Mouse (Mus musculus) ES-Bruce4 (cell line): ENCODE measurements at regions not wholly inside any gene's neighbourhood (a gene's known extent, or its start where the extent isn't known, plus 50 kb on each side); places are given as distances from the start of the nearest gene placed in this dataset.

Experiments
- H3K27ac ChIP-seq: 2 replicates; pipeline ENCODE4 v1.5.1; 2012; ENCODE audit warnings: low read length, inconsistent platforms; ENCODE audit not compliant: insufficient read depth
- H3K27me3 ChIP-seq: 2 replicates; pipeline ENCODE4 v1.6.1; 2012; ENCODE audit warnings: mild to moderate bottlenecking, low read length, inconsistent platforms; ENCODE audit not compliant: control insufficient read depth, poor library complexity, insufficient read depth, severe bottlenecking
- H3K36me3 ChIP-seq: 2 replicates; pipeline ENCODE4 v1.6.1; 2012; ENCODE audit warnings: inconsistent platforms, mild to moderate bottlenecking, low read length, moderate library complexity; ENCODE audit not compliant: control insufficient read depth, poor library complexity, insufficient read depth, severe bottlenecking
- H3K4me1 ChIP-seq: one replicate; pipeline ENCODE4 v1.8.1; 2011; ENCODE audit warnings: low read length; ENCODE audit not compliant: control insufficient read depth, insufficient read depth
- H3K4me3 ChIP-seq: 2 replicates; pipeline ENCODE4 v1.5.1; 2011; ENCODE audit warnings: low read depth, mild to moderate bottlenecking, low read length
- H3K9ac ChIP-seq: 2 replicates; pipeline ENCODE4 v1.6.1; 2012; ENCODE audit warnings: low read depth, mild to moderate bottlenecking, inconsistent platforms; ENCODE audit not compliant: poor library complexity, severe bottlenecking
- H3K9me3 ChIP-seq: replicated peaks from 2 replicates; pipeline ENCODE4 v1.6.1; 2012; ENCODE audit warnings: mild to moderate bottlenecking, low read length, inconsistent platforms; ENCODE audit not compliant: control insufficient read depth, poor library complexity, insufficient read depth, severe bottlenecking
- CTCF ChIP-seq: IDR thresholded peaks from one replicate; pipeline ENCODE4 v1.8.1; 2011; ENCODE audit warnings: low read depth, low read length
- EP300 ChIP-seq: IDR thresholded peaks from 2 replicates; pipeline ENCODE4 v1.6.1; 2011; ENCODE audit warnings: low read depth, low read length; ENCODE audit not compliant: insufficient read depth
- POLR2A ChIP-seq: IDR thresholded peaks from one replicate; pipeline ENCODE4 v1.8.1; 2011; ENCODE audit warnings: low read length; ENCODE audit not compliant: insufficient read depth

DNA sequence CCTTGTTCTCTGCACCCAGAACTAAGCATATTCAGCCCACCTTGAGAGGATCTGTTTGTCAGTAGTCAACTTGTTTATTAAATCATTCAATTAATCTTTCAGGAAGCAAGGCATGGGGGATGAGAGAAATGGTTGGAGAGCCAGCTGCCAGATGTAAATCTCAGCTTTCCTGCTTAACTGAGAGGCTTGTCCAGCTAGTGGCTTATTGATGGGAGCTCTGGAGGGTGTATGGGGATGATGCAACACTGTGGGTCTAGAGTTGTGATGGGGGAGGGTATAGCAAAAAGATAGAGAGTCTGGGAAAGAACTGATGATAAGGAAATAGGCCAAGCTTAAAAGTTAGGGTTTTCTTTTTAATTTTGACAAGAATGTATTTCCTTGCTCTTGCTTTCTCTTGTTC lies 2163.3 kb downstream of the 9330182O14Rik start:
- Histone ChIP-seq H3K27me3 (no peaks in the 10 kb centered on the region), H3K9ac (no peak overlapping the region), H3K27ac (no peak overlapping the region), H3K9me3 (no peaks in the 10 kb centered on the region), H3K4me3 (no peak overlapping the region), H3K36me3 (no peaks in the 10 kb centered on the region), H3K4me1 (no peaks in the 10 kb centered on the region)
- no peak for TF ChIP-seq POLR2A

- no peaks in the 10 kb centered on the region for H3K27me3 ChIP-seq
- no peak overlapping the region for H3K27ac ChIP-seq
- no peak overlapping the region for H3K9ac ChIP-seq
- no peaks in the 10 kb centered on the region for H3K9me3 ChIP-seq
- TF ChIP-seq CTCF (no peak), POLR2A (no peak), EP300 (no peak)
- H3K4me3 ChIP-seq = no peak overlapping the region
- no peaks in the 10 kb centered on the region for H3K36me3 ChIP-seq
- H3K4me1 ChIP-seq = no peaks in the 10 kb centered on the region
Measured at GRCm38 (mm10) chr15:42301956-42302355, 2167.8 kb downstream of the 9330182O14Rik start.

- Histone ChIP-seq H3K27ac (no peak overlapping the region), H3K27me3 (no peaks in the 10 kb centered on the region), H3K4me3 (no peak overlapping the region), H3K9ac (no peak overlapping the region), H3K4me1 (no peaks in the 10 kb centered on the region), H3K9me3 (no peaks in the 10 kb centered on the region), H3K36me3 (no peaks in the 10 kb centered on the region)
- TF ChIP-seq POLR2A = no peak
- no peak for TF ChIP-seq CTCF
- no peak for TF ChIP-seq EP300
Measured at GRCm38 (mm10) chr15:42304097-42304496, 2169.9 kb downstream of the 9330182O14Rik start.

GRCm38 (mm10) chr15:42309586-42309985 lies 2175.4 kb downstream of the 9330182O14Rik start:
- no peak overlapping the region for H3K9ac ChIP-seq
- H3K4me3 ChIP-seq = no peak overlapping the region
- TF ChIP-seq POLR2A (no peak), EP300 (no peak), CTCF (no peak)
- H3K27me3 ChIP-seq = no peaks in the 10 kb centered on the region
- H3K4me1 ChIP-seq = no peaks in the 10 kb centered on the region
- no peaks in the 10 kb centered on the region for H3K9me3 ChIP-seq
- H3K36me3 ChIP-seq = no peaks in the 10 kb centered on the region
- H3K27ac ChIP-seq = no peak overlapping the region

DNA sequence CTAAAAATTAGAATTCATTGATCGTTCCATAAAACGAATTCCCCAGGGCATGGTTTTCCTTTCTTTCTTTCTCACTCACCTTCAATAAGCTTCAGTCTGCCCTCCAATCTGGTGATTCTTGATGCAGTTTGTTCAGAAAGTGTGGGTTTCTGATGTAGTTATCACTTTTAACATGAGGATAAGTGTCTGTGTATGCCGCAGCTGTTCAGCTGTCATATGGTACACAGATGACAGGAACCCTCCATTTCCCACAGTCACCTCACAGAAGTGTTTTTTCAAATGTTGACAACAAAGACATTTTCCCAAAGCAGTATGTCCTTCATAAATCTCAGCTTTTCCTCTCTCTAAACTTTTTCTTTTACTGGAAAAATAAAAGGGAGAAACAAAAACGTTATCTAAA lies 2177.0 kb downstream of the 9330182O14Rik start:
- no peak overlapping the region for H3K27ac ChIP-seq
- H3K4me1 ChIP-seq = no peaks in the 10 kb centered on the region
- TF ChIP-seq POLR2A = no peak
- H3K36me3 ChIP-seq = no peaks in the 10 kb centered on the region
- no peak overlapping the region for H3K9ac ChIP-seq
- H3K9me3 ChIP-seq = no peaks in the 10 kb centered on the region
- H3K27me3 ChIP-seq = no peaks in the 10 kb centered on the region
- no peak overlapping the region for H3K4me3 ChIP-seq

DNA sequence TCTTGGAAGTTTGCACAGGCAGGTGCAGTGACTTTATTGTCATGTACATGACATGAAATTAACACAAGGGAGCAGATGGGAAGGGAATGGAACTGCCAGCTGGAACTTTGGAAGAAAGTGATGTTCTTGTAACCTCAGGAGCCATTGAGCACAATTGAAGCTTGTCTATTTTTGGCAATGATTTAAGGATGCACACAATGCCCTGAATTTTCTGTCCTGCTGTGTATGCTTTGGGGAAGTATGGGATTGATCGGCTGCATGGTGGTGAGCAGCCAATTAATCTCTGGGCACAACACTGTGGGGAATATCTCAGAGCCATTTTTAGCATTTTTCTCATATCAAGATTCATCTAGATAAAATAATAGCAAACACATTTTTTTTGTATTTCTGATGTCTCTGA lies 2186.2 kb downstream of the 9330182O14Rik start:
- Histone ChIP-seq H3K9ac (no peak overlapping the region), H3K4me3 (no peak overlapping the region), H3K4me1 (no peaks in the 10 kb centered on the region), H3K36me3 (no peaks in the 10 kb centered on the region), H3K27me3 (no peaks in the 10 kb centered on the region), H3K9me3 (no peaks in the 10 kb centered on the region), H3K27ac (no peak overlapping the region)
- no peak for TF ChIP-seq POLR2A
- TF ChIP-seq CTCF = no peak
- no peak for TF ChIP-seq EP300
